Mouse (Mus musculus): ENCODE data around the gene Specc1l. TPM values are rescaled to one million over a fixed set of nuclear protein-coding genes. Genes with fewer than 3 reads are reported as not detected.

Specc1l gene
- total RNA-seq, 2 experiments from 2014 or later: 43.4 to 48.3 TPM

DNA sequence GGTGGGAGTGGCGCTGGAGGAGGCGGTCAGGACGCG, 104.8 kb downstream of the Specc1l start, which contains the start of gene Adora2a:
Adora2a (plus strand) TSS at position 6 of the 36 bp plus-strand sequence.
- peak within 1 kb of the TSS; percentile 55 for H3K4me3 ChIP-seq
- no peak for DNase-seq (ENCODE audit: low spot score in 2 of 2)
- H3K27ac ChIP-seq: peak within 1 kb of the TSS; percentile 65
- no peak for TF ChIP-seq CTCF (conservative IDR thresholded peaks at IDR 0.05)

DNA sequence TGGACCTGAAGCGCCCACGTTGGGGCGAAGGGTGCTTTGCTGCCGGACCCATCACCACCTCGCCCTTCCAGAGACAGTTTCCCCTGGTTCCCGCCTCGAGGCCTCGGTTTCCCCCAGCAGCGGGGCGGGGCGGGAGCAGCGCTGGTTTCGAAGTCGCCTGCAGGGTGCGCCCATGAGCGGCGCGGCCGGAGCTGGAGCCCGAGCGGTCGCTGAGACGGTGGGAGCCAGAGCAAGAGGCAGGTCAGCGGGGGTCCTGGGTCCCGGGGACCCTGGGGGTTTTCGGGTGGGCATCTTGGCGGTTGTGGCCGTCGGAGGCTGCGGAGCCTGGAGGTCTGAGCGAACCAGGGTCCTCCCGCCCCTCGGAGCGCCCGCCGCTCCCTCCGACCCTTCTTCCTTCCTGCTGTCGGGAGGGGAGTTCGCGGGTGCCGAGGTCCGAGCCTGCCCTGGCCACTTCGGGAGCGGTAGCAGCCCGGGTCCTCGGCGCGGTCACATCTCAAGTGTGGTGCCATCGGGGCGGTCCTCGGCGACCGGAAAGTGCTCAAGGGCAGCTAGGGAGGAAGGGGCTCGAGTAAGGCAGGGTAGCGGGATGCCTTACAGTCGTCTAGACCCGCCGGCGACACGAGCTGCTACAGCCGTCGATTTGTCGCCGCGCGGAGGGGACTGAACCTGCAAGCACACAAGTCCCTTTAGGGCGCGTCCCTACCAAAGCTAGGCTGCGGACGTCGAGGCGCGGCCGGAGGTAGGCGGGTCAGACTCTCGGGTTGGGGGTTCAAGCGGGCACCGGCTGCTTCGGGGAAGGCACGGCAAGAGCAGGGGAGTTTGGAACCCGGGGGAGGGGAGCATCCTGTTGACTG, 105.3 kb downstream of the Specc1l start:
- DNase-seq (ENCODE audit: low spot score in 2 of 2): peak; percentile 14 to 54
- TF ChIP-seq CTCF (conservative IDR thresholded peaks at IDR 0.05): peak; percentile 92

DNA sequence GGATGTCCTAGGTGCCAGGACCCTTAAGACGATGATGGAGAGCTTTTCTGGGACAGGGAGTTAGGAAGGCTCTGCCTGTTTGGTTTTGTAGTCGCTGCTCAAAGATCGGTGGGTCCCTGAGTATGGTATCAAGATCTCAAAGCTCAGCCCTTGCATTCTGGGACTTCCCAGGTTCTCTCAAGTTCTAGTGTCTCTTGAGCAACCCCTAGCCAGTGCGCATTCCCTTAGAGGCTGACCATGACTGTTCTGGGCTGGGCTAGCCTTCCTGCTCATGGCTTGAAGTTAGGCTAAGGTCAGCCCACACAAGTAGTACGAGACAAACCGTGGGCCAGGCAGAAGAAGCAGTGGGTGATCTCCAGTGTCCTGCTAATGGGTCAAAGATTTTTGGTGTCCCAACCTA, 106.3 kb downstream of the Specc1l start:
- DNase-seq (ENCODE audit: low spot score in 2 of 2): no peak
- no peak overlapping the region for H3K4me3 ChIP-seq

More for the DNA sequence above, 105.3 kb downstream of the Specc1l start:
- Histone ChIP-seq H3K4me3 (peak overlapping the region; percentile 55), H3K27ac (peak overlapping the region; percentile 65)

DNA sequence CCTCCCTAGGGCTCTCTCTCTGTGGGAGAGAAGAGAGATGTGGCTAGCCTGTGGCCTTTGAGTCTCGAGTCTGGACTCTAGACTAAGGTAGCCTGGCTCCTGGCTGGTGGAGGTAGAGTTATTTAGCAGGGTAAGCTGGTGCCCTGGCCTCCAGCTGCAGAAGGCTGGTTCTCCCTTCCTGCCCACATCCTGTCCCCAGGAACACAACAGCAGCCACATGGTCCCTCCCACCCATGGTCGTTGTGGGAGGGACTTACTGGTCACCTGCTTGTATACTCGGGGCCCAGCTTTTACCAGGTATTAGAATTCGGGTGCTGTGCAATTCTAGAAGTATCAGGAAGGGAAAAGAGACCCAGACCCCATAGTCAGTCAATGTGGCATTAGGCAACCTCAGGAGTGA, 108.4 kb downstream of the Specc1l start:
- DNase-seq (ENCODE audit: low spot score in 2 of 2): no peak
- Histone ChIP-seq H3K27ac (no peak overlapping the region), H3K4me3 (no peak overlapping the region)
- TF ChIP-seq CTCF (conservative IDR thresholded peaks at IDR 0.05): no peak

More for the DNA sequence above, 106.3 kb downstream of the Specc1l start:
- no peak for TF ChIP-seq CTCF (conservative IDR thresholded peaks at IDR 0.05)
- no peak overlapping the region for H3K27ac ChIP-seq

DNA sequence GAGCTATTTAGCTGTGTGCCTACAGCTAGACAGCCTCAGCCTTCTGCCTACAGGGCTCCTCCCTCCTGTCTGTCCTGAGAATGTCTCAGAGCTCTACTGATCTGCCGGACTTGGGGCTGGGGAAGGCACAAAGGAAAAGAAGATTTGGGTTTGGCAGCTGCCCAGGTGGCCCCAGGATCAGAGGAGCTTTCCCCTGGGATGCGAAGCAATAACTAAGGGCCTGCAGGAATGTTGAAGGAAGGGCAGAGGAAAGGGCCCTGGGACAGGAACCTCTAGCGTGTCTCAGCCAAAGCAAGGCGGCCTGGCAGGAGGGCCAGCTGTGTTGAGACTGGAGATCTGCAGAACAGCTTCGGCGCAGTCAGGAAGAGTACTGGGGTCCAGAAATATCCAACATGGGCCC, 111.1 kb downstream of the Specc1l start:
- no peak for TF ChIP-seq CTCF (conservative IDR thresholded peaks at IDR 0.05)
- no peak overlapping the region for H3K27ac ChIP-seq
- no peak for DNase-seq (ENCODE audit: low spot score in 2 of 2)
- no peak overlapping the region for H3K4me3 ChIP-seq

DNA sequence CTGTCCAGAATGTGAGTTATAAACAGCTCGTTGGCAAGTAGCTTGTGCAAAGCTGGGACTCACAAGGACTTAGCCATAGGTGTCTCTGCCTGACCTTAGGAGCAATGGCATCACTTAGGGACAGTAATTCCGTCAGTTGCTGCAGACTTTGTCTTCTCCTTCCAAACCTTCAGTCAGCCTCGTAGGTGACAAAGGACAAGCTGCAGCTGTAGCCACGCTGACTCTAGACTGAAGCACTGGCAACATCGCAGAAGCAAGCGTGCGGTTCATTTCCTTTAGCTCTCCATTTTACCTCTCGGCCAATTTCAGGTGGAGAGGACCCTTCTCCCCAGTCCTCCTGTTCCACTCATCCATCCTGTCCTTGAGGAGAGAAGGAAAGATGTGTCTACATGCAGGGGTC, 112.1 kb downstream of the Specc1l start:
- Histone ChIP-seq H3K27ac (no peak overlapping the region), H3K4me3 (no peak overlapping the region)
- DNase-seq (ENCODE audit: low spot score in 2 of 2): no peak
- no peak for TF ChIP-seq CTCF (conservative IDR thresholded peaks at IDR 0.05)

DNA sequence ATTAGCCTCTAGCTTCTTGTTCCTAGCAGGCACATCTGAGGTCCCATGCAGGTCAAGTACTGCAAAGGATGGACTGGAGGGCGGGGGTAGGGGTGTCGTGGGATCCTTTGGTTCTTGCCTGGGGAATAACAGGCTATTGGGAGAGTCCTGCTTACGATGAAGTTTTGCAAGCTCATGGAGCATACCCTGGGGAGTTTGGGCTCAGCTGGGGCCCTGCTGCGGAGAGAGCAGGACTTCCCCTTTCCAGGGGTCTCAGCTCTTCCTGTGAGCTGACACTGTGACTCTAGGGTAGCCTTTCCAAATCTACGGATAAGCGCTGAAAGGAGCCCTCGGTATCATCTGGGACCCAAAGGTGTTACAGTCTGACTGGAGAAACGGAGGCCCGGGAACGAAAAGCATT, 112.5 kb downstream of the Specc1l start:
- no peak for TF ChIP-seq CTCF (conservative IDR thresholded peaks at IDR 0.05)
- DNase-seq (ENCODE audit: low spot score in 2 of 2): no peak

DNA sequence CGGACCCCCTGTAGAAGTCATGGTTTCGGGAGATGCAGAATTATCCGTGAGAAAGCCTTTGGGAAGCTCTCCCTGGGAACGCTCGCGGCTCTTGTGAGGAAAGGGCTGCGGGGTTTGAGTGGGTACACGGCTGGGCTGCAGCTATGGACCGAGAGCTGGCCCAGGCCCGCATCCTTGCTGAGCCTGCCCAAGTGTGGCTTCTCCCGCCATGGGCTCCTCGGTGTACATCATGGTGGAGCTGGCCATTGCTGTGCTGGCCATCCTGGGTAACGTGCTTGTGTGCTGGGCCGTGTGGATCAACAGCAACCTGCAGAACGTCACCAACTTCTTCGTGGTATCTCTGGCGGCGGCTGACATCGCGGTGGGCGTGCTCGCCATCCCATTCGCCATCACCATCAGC, 113.9 kb downstream of the Specc1l start:
- no peak for TF ChIP-seq CTCF (conservative IDR thresholded peaks at IDR 0.05)
- no peak for DNase-seq (ENCODE audit: low spot score in 2 of 2)
- Histone ChIP-seq H3K27ac (no peak overlapping the region), H3K4me3 (no peak overlapping the region)

More for the DNA sequence above, 112.5 kb downstream of the Specc1l start:
- H3K27ac ChIP-seq: no peak overlapping the region
- no peak overlapping the region for H3K4me3 ChIP-seq

DNA sequence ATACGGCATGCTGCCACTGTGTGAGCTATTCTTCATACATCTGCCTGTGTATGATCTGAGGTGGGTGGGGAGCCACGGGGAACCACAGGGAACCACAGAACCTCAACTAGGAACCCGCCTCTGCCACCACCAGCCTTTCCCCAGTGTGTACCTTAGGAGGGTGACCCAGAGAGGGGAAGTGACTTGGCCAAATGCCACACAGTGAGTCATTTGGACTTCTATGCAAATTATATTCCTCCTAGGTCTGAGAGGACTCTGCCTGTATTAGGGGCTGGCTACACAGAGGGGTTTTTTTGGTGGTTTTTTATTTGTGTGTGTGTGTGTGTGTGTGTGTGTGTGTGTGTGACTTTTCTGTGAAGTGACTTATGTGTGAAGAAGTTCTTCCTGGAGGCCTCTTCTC, 114.7 kb downstream of the Specc1l start:
- no peak overlapping the region for H3K4me3 ChIP-seq
- no peak for TF ChIP-seq CTCF (conservative IDR thresholded peaks at IDR 0.05)
- no peak overlapping the region for H3K27ac ChIP-seq
- no peak for DNase-seq (ENCODE audit: low spot score in 2 of 2)

DNA sequence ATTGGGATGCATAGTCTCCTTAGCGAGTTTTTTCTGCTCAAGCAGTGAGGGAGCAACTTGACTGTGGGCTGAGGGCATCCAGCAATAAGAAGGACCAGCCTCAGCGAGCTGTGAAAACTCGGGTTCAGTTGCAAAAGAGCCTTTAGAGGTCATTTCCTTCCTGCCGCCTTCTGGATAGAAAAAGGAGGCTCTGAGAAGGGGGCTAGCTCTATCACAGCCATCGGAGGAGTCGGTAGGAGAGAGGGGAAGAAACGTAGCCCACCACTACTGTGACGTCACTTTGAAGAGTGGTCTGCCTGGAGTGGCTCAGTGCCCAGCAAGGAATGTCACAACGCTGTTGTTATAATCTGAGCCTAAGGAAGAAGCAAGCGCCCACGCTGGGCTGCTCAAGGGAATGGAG, 115.2 kb downstream of the Specc1l start:
- H3K4me3 ChIP-seq: no peak overlapping the region
- no peak overlapping the region for H3K27ac ChIP-seq
- DNase-seq (ENCODE audit: low spot score in 2 of 2): no peak
- no peak for TF ChIP-seq CTCF (conservative IDR thresholded peaks at IDR 0.05)

DNA sequence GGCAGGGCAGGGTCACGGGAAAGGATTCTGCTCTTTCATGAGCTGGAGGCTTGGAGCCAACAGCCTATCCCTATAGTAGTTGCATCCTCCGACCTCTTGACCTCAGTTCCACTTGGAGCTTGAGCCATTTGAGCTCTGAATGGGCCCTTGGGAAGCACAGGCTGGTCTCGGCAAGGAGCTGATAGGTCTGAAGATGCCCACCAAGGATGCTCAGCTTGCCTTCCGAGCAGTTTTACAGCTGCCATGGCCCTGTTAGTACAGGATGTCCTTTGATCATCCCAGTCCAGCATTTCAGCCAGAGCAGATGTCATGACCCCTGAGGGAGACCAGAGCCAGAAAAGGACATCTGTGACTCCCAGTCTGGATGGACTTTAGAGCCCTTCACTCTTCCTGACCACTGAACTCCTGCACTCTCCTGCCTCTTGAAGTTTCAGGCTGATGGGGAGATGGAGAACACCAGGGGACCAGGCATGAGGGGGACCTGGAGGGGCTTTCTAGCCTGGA, 116.4 kb downstream of the Specc1l start:
- H3K27ac ChIP-seq: no peak overlapping the region
- TF ChIP-seq CTCF (conservative IDR thresholded peaks at IDR 0.05): no peak
- no peak overlapping the region for H3K4me3 ChIP-seq
- DNase-seq (ENCODE audit: low spot score in 2 of 2): no peak

DNA sequence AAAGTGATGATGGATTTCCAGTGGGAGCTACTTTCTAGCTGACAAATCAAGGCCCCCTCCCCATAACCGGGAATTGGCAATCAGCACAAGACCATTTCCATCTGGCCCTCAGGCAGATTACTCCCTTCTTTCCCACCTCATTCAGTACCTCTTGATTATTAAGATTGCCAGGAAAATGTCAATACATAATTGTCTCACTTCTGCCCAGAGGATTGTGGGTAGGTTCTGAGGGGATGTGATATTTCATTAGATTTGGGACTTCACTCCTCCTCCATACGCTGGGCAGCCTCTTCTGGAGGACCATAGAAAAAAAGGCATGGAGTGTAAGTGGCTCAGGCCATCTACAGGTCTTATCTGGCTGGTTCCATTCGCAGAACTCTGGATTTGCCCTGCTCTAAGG, 120.4 kb downstream of the Specc1l start:
- Histone ChIP-seq H3K27ac (no peak overlapping the region), H3K4me3 (no peak overlapping the region)
- no peak for DNase-seq (ENCODE audit: low spot score in 2 of 2)
- TF ChIP-seq CTCF (conservative IDR thresholded peaks at IDR 0.05): no peak

DNA sequence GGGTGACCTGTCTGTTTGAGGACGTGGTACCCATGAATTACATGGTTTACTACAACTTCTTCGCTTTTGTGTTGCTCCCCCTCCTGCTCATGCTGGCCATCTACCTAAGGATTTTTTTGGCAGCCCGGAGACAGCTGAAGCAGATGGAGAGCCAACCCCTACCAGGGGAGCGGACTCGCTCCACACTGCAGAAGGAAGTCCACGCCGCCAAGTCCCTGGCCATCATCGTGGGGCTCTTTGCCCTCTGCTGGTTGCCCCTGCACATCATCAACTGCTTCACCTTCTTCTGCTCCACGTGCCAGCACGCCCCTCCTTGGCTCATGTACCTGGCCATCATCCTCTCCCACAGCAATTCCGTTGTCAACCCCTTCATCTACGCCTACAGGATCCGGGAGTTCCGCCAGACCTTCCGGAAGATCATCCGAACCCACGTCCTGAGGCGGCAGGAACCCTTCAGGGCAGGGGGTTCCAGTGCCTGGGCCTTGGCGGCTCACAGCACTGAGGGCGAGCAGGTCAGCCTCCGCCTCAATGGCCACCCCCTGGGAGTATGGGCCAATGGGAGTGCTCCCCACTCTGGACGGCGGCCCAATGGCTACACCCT, 121.4 kb downstream of the Specc1l start:
- Histone ChIP-seq H3K27ac (no peak overlapping the region), H3K4me3 (no peak overlapping the region)
- no peak for TF ChIP-seq CTCF (conservative IDR thresholded peaks at IDR 0.05)
- DNase-seq (ENCODE audit: low spot score in 2 of 2): no peak

DNA sequence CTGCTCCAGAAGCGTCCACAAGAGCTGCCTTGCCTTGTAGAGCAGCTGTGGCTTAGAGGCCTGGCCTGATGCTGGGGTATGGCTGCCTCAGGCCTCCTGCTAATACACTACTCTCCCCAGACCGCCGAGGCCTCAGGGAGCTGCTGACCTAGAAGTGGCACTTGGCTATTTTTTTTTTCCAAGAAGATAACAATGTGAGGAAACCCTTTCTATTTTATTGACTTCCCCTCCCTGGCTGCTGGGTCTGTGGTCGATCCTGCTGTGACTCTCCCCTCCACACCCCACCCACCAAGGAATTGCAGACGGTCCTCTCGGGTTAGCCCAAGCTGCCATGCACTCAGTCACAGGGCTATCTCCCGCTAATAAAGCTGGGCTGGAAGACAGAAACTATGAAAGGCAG, 122.3 kb downstream of the Specc1l start:
- no peak overlapping the region for H3K4me3 ChIP-seq
- no peak overlapping the region for H3K27ac ChIP-seq
- no peak for TF ChIP-seq CTCF (conservative IDR thresholded peaks at IDR 0.05)
- no peak for DNase-seq (ENCODE audit: low spot score in 2 of 2)

Data from layer of hippocampus, adult 2 months (tissue).